Mouse (Mus musculus) ES-E14 (cell line): ENCODE results near the gene Lsm14a.

Source experiments
- CHD2 ChIP-seq: IDR thresholded peaks from 2 replicates; pipeline ENCODE4 v1.6.1; 2014; ENCODE audit warnings: mild to moderate bottlenecking, low read depth, low read length, inconsistent platforms
- HCFC1 ChIP-seq: IDR thresholded peaks from 2 replicates; pipeline ENCODE4 v1.6.1; 2012; ENCODE audit warnings: low read length, inconsistent platforms, borderline replicate concordance; ENCODE audit not compliant: insufficient read depth
- MAFK ChIP-seq: IDR thresholded peaks from 2 replicates; pipeline ENCODE4 v1.6.1; 2014; ENCODE audit warnings: mild to moderate bottlenecking, low read depth, low read length, inconsistent platforms; ENCODE audit not compliant: insufficient read depth
- ZC3H11A ChIP-seq: IDR thresholded peaks from 2 replicates; pipeline ENCODE4 v1.6.1; 2012; ENCODE audit warnings: low read depth, mild to moderate bottlenecking, inconsistent platforms, low read length, borderline replicate concordance

GRCm38 (mm10) chr7:34438903-34439302 is 45.8 kb upstream of the Lsm14a start:
- TF ChIP-seq HCFC1 (no peak), CHD2 (no peak), ZC3H11A (no peak), MAFK (no peak)
